Mouse (Mus musculus): ENCODE measurements at regions not wholly inside any gene's neighbourhood (a gene's known extent, or its start where the extent isn't known, plus 50 kb on each side); places are given as distances from the start of the nearest gene placed in this dataset.

GRCm38 (mm10) chr10:7268386-7269033, 56.5 kb upstream of the Cnksr3 start:
- no peak for DNase-seq (ENCODE audit: low read depth, low spot score)

DNA sequence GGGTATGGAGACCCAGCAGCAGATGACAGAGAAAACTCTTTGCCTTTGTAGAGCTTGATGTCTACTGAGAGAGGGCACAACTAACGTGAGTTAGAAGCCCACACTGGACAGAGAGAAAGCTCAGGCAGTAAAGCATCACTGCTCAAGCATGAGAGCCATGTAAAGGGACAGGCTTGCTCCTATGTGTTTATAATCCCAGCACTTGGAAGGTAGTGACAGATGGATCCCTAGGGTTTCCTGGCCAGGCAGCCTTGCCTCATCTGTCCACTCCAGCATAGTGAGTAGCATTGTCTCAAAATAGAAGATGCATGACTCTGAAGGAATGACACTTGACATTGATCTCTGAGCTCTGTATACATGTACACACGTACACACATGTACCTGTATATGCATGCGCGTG, 55.9 kb upstream of the Cnksr3 start:
- DNase-seq (ENCODE audit: low read depth, low spot score) = no peak

DNA sequence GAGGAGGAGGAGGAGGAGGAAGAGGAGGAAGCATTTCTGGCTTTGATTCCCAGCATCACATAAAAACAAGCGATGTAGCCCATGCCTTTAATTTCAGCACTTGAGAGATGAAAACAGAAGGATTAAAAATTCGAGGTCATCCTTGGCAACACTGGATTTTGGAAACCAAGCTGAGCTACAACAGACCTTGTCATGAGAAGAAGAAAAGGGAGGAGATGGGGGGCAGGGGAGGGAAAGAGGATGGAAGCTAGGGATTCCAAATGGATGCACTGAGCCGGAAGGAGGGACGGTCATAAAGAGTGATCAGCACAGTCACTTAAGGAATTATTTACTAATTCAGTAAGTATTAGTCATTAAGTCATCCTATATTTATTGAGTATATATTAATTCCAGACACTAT, 55.1 kb upstream of the Cnksr3 start:
- no peak for DNase-seq (ENCODE audit: low read depth, low spot score)

GRCm38 (mm10) chr10:7265412-7265811, 53.4 kb upstream of the Cnksr3 start:
- DNase-seq (ENCODE audit: low read depth, low spot score) = no peak

- DNase-seq (ENCODE audit: low read depth, low spot score) = no peak
These were observed 52.7 kb upstream of the Cnksr3 start for GRCm38 (mm10) chr10:7264721-7265120.
